Comparison of ENCODE assay signal across 14 mouse cellular contexts in genomic region chr13:22857461-22857860, GRCm38 (mm10).
DNase-seq lines count a peak whose midpoint lies in the region.
"Had no signal": no experiment of that assay in that cellular context is flagged by ENCODE, and none has a peak within 500 bp of the region (broad histone marks: within the 10 kb centered on the region; RNA-seq: fewer than 3 reads in every experiment).

Gene Vmn1r211 (minus strand): TSS chr13:22857561.

- peak; percentile 0 for DNase-seq in 416B (ENCODE audit: low read depth)
- no peak for DNase-seq in left cerebral cortex, adult 9 months (ENCODE audit: low spot score in 2 of 2)
- DNase-seq: adrenal gland, adult 2 months; adrenal gland, adult 8-10 months; adrenal gland, postnatal 10 days; adrenal gland, postnatal 14 days; adrenal gland, postnatal 25 days; adrenal gland, postnatal 36 days; B cell, adult 2 months; cerebellum, adult 11 months; cerebellum, adult 11-12 months; cerebellum, adult 18-20 months; cerebellum, adult 2 months; cerebellum, adult 8-10 months had no signal
